Mouse (Mus musculus): ENCODE measurements around the gene Degs1. TPM values are rescaled to one million over a fixed set of nuclear protein-coding genes. Genes with fewer than 3 reads are reported as not detected.
A peak's percentile ranks its signal among the peaks of the same experiment; 100 is the strongest.

The Degs1 gene
- polyA plus RNA-seq, 1 experiment = 38.9 TPM

DNA sequence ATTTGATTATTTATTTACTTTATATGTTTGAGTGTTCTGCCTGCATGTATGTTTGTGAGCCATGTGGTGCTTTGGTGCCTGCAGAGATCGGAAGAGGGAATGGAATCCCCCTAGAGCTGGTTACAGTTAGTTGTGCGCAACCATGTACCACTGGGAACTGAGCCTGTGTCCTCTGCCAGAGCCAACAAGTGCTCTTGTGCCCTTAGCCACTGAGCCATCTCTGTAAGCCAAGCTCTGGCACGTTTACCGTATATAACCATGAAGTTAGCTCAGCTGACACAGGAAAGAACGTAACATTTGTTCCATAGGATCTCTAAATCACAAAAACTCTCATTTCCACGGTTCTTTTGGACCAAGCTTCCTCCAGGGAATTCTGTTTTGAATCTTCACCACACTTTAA, 2.6 kb downstream of the Degs1 start:
- TF ChIP-seq CTCF (IDR thresholded peaks at IDR 0.05; ENCODE audit: borderline replicate concordance, extremely low read depth, insufficient read depth, insufficient read length) (no peak), POLR2A (IDR thresholded peaks at IDR 0.05; ENCODE audit: borderline replicate concordance, extremely low read depth, insufficient read depth, insufficient read length, poor library complexity, severe bottlenecking) (no peak)
- DNase-seq (ENCODE audit: low read depth) = no peak

DNA sequence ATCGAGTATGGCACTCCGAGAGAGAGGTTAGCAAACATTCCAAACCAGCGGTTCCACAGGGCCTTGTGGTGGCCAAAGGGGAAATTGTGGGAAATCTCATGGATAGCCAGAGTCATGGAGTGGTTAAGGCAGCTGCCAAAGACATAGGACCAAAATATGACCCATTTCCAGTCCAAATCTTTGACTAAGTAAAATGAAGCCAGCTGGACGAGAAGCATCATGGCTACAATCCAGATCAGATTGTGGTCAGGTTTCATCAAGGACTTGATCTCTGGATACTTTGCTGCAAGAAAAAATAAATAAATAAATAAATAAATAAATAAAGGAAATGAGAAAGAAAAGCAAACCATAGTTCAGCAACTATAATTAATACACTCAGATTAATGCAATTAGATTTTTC, 3.2 kb downstream of the Degs1 start:
- TF ChIP-seq POLR2A (IDR thresholded peaks at IDR 0.05; ENCODE audit: borderline replicate concordance, extremely low read depth, insufficient read depth, insufficient read length, poor library complexity, severe bottlenecking) (no peak), CTCF (IDR thresholded peaks at IDR 0.05; ENCODE audit: borderline replicate concordance, extremely low read depth, insufficient read depth, insufficient read length) (no peak)
- no peak for DNase-seq (ENCODE audit: low read depth)

DNA sequence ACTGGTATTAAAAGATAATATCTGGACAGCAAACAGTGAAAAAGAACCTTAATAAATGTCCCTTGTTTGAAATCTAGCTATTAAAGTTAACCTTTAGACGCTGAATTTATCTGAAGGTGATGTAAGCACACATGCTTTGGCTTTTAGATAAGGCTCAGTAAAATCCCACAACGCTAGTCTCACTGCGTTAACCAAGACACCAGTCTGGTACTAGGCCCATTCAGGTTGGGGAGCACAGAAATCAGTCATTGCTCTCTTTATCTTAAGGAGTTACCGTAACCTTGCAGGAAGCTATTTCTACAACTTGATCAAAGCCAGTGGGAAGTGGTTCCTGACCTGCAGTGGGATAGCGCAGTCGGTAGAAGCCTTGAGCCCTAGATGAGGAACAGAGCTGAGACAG, 7.5 kb downstream of the Degs1 start:
- TF ChIP-seq POLR2A (IDR thresholded peaks at IDR 0.05; ENCODE audit: borderline replicate concordance, extremely low read depth, insufficient read depth, insufficient read length, poor library complexity, severe bottlenecking) = no peak
- TF ChIP-seq CTCF (IDR thresholded peaks at IDR 0.05; ENCODE audit: borderline replicate concordance, extremely low read depth, insufficient read depth, insufficient read length) = no peak
- DNase-seq (ENCODE audit: low read depth) = no peak

DNA sequence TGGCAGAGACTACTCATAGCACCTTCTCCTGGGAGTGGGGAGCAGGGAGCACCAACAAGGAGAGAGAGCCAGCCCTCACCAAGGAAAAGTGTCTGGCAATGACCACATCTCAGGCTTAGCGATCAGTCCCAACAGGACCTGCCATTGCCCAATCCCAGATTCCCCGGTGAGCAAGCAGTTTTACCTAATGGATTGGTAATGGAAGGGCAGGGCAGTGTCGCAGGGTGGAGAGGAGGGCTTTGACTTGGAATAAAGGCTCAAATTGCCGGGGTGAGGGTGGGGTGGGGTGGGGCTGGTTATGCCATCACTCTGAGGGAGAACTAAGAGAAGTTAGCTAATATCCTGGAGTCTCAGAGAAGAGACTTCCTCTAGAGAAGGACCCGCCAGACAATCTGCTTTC, 11.0 kb downstream of the Degs1 start:
- TF ChIP-seq POLR2A (IDR thresholded peaks at IDR 0.05; ENCODE audit: borderline replicate concordance, extremely low read depth, insufficient read depth, insufficient read length, poor library complexity, severe bottlenecking) = no peak
- TF ChIP-seq CTCF (IDR thresholded peaks at IDR 0.05; ENCODE audit: borderline replicate concordance, extremely low read depth, insufficient read depth, insufficient read length) = no peak
- no peak for DNase-seq (ENCODE audit: low read depth)

DNA sequence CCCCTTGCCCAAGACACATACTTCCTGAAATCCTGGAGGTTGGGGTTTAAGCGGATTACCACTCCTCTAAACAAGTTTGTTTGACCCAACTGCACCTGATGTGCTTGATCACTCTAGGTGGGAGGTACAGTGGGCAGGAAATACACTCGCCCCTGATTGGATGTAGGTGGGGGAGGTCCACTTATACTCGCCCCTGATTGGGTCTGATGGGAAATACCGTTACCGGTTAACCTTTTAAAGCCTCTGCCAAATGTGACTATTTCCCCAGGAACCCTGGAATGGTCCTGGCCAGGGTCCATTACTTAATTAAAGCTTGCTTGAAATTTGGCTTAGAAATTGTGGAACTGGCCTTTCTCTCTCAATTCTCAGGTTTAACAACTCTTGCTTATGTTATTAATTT, 11.5 kb downstream of the Degs1 start:
- no peak for DNase-seq (ENCODE audit: low read depth)
- TF ChIP-seq CTCF (IDR thresholded peaks at IDR 0.05; ENCODE audit: borderline replicate concordance, extremely low read depth, insufficient read depth, insufficient read length) (no peak), POLR2A (IDR thresholded peaks at IDR 0.05; ENCODE audit: borderline replicate concordance, extremely low read depth, insufficient read depth, insufficient read length, poor library complexity, severe bottlenecking) (no peak)

DNA sequence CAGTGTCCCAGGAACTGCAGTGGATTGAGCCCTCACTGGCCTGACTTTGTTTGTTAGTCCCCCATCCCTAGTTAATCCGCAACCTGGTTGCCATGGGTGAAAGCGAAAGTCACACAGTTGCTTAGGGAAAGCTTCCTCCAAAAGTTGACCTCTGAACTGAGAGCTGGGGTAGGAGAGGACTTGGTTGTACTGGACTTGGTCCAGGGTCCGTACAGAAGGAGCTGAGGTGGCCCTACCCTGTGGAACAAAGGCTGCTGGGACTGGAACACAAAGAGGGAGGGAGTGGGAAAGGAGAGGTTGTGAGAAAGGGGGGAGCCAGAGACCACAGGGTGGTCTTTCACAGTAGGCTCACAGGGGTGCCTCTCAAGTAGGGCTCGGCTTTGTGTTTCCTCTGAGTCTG, 14.3 kb downstream of the Degs1 start:
- no peak for TF ChIP-seq POLR2A (IDR thresholded peaks at IDR 0.05; ENCODE audit: borderline replicate concordance, extremely low read depth, insufficient read depth, insufficient read length, poor library complexity, severe bottlenecking)
- peak; percentile 42 for DNase-seq (ENCODE audit: low read depth)

DNA sequence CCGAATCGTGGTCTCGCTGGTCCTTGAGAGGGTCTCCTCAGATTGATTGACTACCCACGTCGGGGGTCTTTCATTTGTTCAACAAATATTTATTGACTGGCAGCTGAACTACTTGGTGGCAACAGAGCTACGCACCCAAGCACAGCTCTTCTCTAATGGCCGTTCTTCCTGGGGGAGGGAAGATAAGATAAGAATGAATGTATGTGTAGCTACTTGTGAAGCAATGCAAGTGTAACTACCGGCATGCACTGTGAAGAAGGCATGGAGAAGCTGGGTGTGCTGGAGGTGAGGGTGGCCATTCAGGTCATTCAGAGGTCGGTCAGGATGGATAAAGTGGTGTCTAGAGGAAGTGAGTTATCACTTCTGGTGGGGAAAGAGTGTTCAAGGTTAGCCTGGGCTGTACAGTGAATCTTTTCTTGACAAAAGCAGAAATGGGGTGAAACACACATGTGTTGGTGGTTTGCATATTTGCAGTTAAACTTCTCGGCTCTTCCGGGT, 16.5 kb downstream of the Degs1 start:
- TF ChIP-seq CTCF (IDR thresholded peaks at IDR 0.05; ENCODE audit: borderline replicate concordance, extremely low read depth, insufficient read depth, insufficient read length) (no peak), POLR2A (IDR thresholded peaks at IDR 0.05; ENCODE audit: borderline replicate concordance, extremely low read depth, insufficient read depth, insufficient read length, poor library complexity, severe bottlenecking) (no peak)
- DNase-seq (ENCODE audit: low read depth) = no peak

DNA sequence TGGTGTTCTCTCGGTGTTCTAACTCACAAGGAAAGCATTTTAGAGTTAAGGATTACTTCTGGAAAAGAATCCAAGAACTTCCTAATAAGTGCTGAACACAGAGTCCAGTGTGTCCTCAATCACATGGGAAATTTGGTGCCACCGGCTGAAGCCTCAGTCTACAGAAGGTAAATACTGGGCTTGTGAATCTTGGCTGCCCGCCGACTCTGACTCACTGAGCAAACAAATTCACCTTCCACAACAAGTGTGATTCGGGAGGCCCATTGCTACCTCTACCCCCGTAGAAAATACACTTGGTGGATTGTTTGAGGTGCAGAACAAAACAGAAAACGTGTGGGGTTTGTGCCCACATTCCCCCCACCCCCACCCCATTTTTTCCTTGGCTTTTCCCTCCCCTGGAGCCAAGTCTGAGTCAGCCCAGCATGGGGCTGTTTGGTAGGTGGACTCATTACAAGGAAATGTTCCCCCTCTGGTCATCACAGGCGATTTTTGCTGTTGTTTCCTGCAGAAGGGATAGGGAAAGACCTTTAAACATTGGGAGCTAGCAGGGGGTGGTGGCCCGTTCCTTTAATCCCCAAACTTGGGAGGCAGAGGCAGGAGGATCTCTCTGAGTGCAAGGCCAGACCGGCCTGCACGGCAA, 26.4 kb downstream of the Degs1 start:
- no peak for DNase-seq (ENCODE audit: low read depth)
- TF ChIP-seq CTCF (IDR thresholded peaks at IDR 0.05; ENCODE audit: borderline replicate concordance, extremely low read depth, insufficient read depth, insufficient read length) (no peak), POLR2A (IDR thresholded peaks at IDR 0.05; ENCODE audit: borderline replicate concordance, extremely low read depth, insufficient read depth, insufficient read length, poor library complexity, severe bottlenecking) (no peak)

DNA sequence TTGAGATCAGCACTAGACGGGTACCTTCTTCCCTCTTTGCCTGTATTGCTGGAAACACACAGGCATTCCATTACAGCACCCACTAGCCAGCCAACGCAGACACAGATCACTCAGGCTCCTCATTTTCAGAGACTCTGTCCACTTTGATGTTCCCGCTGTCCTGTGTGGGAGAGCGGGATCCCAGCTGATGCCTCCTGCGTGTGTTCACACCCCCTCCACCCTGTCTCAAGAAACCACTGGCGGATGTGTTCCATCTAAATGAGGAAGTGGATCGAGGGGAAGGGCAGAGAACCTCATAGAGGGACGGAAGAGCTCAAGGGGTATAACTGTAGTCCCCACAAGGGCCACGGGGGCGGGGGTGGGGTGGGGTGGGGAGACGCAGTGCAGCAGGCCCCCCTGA, 27.6 kb downstream of the Degs1 start:
- TF ChIP-seq CTCF (IDR thresholded peaks at IDR 0.05; ENCODE audit: borderline replicate concordance, extremely low read depth, insufficient read depth, insufficient read length) (no peak), POLR2A (IDR thresholded peaks at IDR 0.05; ENCODE audit: borderline replicate concordance, extremely low read depth, insufficient read depth, insufficient read length, poor library complexity, severe bottlenecking) (no peak)
- no peak for DNase-seq (ENCODE audit: low read depth)

DNA sequence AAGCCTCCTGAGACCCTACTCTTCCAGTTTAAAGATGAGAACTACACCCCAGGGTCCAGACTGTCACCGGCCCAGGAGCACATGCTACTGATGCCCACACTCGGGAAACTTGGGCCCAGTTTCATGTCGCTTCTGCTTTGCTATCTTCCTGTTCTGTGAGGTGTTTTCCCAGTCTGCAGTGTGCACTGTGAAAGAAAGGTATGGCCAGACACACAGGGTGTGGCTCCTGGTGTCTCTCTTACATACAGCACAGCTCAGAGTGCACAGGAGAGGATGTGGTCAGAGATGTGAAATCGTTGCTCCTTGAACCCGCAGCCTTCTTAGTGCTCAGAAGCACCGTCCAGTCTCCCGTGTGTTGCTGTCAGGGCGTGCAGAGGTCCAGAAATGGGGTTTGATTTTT, 28.0 kb downstream of the Degs1 start:
- TF ChIP-seq CTCF (IDR thresholded peaks at IDR 0.05; ENCODE audit: borderline replicate concordance, extremely low read depth, insufficient read depth, insufficient read length) = no peak
- TF ChIP-seq POLR2A (IDR thresholded peaks at IDR 0.05; ENCODE audit: borderline replicate concordance, extremely low read depth, insufficient read depth, insufficient read length, poor library complexity, severe bottlenecking) = no peak
- no peak for DNase-seq (ENCODE audit: low read depth)

DNA sequence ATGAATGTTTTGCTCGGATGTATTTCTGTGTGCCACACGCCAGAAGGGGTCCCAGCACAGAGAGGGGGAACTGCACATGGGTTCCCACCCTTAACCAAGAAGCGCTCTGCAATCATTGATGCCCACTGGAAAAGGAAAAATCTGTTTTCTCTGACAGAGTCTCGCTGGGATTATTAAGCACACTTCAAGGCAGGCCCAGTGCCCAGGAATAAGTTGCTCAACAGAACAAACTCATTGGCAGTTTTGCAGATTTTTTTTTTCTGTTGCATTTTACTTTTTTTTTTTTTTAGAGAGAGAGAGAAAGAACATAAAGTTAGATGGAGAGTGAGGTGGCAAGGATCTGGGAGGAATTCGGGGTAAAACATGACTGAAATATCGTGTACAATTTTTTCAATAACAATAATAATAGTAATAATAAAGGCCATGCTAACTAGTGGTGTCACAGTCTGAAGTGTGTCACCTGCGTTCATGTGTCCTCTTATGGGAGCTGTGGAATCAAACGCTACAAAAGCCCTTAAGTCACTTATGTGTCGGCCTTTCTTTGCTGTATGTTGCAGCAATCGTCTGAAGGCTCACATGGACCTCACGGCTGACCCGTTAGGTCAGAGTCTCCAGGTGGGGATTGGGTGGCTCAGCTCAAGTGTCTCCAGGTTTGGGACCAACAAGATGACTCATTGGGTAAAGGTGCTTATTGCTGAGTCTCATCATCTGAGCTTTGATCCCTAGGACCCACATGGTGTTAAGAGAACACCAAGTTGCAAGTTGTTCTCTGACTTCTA, 28.7 kb downstream of the Degs1 start:
- TF ChIP-seq POLR2A (IDR thresholded peaks at IDR 0.05; ENCODE audit: borderline replicate concordance, extremely low read depth, insufficient read depth, insufficient read length, poor library complexity, severe bottlenecking) (no peak), CTCF (IDR thresholded peaks at IDR 0.05; ENCODE audit: borderline replicate concordance, extremely low read depth, insufficient read depth, insufficient read length) (no peak)
- DNase-seq (ENCODE audit: low read depth) = no peak

Measured in brain, embryonic 14.5 days (tissue).